Mouse (Mus musculus) stomach, postnatal 0 days (tissue): ENCODE measurements around the gene Gm10401. TPM values are rescaled to one million over a fixed set of nuclear protein-coding genes. Genes with fewer than 3 reads are reported as not detected.
A peak's percentile ranks its signal among the peaks of the same experiment; 100 is the strongest.

Experiments
- ATAC-seq: fragments of 200-750 bp; cut with Nextera tagmentation; 2 replicates; pipeline ENCODE4 v1.8.0; 2017; ENCODE audit not compliant: low FRiP score, low TSS enrichment
- DNase-seq: peaks from one replicate; pipeline ENCODE4 v3.0.0-alpha.2; 2016; ENCODE audit warnings: low spot score
- H3K27ac ChIP-seq: fragments of 300-500 bp; sonication (generic); replicated peaks from 2 replicates; pipeline ENCODE4 v1.5.1; 2014; ENCODE audit warnings: mild to moderate bottlenecking, control low read depth
- H3K27me3 ChIP-seq: fragments of 300-500 bp; sonication (generic); 2 replicates; pipeline ENCODE4 v1.6.1; 2014; ENCODE audit warnings: low read length; ENCODE audit not compliant: control insufficient read depth, insufficient read depth
- H3K36me3 ChIP-seq: fragments of 300-500 bp; sonication (generic); 2 replicates; pipeline ENCODE4 v1.6.1; 2014; ENCODE audit warnings: low read length, mixed read lengths; ENCODE audit not compliant: control insufficient read depth, insufficient read depth
- H3K4me1 ChIP-seq: fragments of 300-500 bp; sonication (generic); replicated peaks from 2 replicates; pipeline ENCODE4 v1.6.1; 2014; ENCODE audit warnings: antibody characterized with exemption; ENCODE audit not compliant: control insufficient read depth, insufficient read depth
- H3K4me2 ChIP-seq: fragments of 300-500 bp; sonication (generic); replicated peaks from 2 replicates; pipeline ENCODE4 v1.6.1; 2014; ENCODE audit warnings: low read depth, mild to moderate bottlenecking, control low read depth, moderate library complexity
- H3K4me3 ChIP-seq: fragments of 300-500 bp; sonication (generic); 2 replicates; pipeline ENCODE4 v1.5.1; 2014; ENCODE audit warnings: low read depth, low read length, control low read depth
- H3K9ac ChIP-seq: fragments of 300-500 bp; sonication (generic); 2 replicates; pipeline ENCODE4 v1.6.1; 2014; ENCODE audit warnings: mild to moderate bottlenecking, low read length, control low read depth, mixed read lengths
- H3K9me3 ChIP-seq: fragments of 300-500 bp; sonication (generic); 2 replicates; pipeline ENCODE4 v1.6.1; 2016; ENCODE audit warnings: low read length; ENCODE audit not compliant: control insufficient read depth
- CTCF ChIP-seq: IDR thresholded peaks from 2 replicates; pipeline ENCODE4 v1.5.1; 2016; ENCODE audit warnings: antibody characterized with exemption, low read depth, mild to moderate bottlenecking, moderate library complexity
- EP300 ChIP-seq: optimal IDR thresholded peaks from 2 replicates; pipeline ENCODE3; 2016; ENCODE audit warnings: antibody characterized with exemption
- WGBS: fragments of 180-500 bp; shearing (Covaris S2); extraction: QIAGEN DNeasy Blood & Tissue Kit; methylation state at CpG from one replicate; pipeline ENCODE4 v1.1.7; 2014; 5-methylcytosine and 5-hydroxymethylcytosine counted together
- polyA plus RNA-seq: library from polyadenylated mRNA; unstranded; fragments of >200 nt; fragmentation: Nextera tagmentation; extraction: Ambion mirVana; gene quantifications from 2 replicates; pipeline ENCODE4 v1.2.1, GENCODE M21; 2015

Gm10401 gene
- polyA plus RNA-seq, 1 experiment from 2014 or later = 22.2 TPM

GRCm38 (mm10) chr5:115143552-115143951 is 45.5 kb upstream of the Gm10401 start:
- H3K27ac ChIP-seq = no peak overlapping the region
- no peak overlapping the region for H3K4me3 ChIP-seq
- no peaks in the 10 kb centered on the region for H3K27me3 ChIP-seq
- peaks cover 13% of the 10 kb centered on the region; the same call in 1 of the 2 replicates for H3K36me3 ChIP-seq
- 76% methylated on average over 10 of the region's 10 CpGs for WGBS
- TF ChIP-seq EP300 (no peak), CTCF (no peak)
- H3K9ac ChIP-seq = no peak overlapping the region
- ATAC-seq (no peak), DNase-seq (no peak)
- H3K4me1 ChIP-seq = no peaks in the 10 kb centered on the region
- H3K9me3 ChIP-seq = no peaks in the 10 kb centered on the region
- no peak overlapping the region for H3K4me2 ChIP-seq

GRCm38 (mm10) chr5:115142166-115142697 is 44.1 kb upstream of the Gm10401 start:
- peaks cover under 1% of the 10 kb centered on the region; the same call in 1 of the 2 replicates for H3K36me3 ChIP-seq
- WGBS = 91% methylated on average over 9 of the region's 9 CpGs
- ATAC-seq (no peak), DNase-seq (no peak)
- no peak overlapping the region for H3K4me3 ChIP-seq
- H3K9ac ChIP-seq = no peak overlapping the region
- no peaks in the 10 kb centered on the region for H3K4me1 ChIP-seq
- no peaks in the 10 kb centered on the region for H3K9me3 ChIP-seq
- H3K4me2 ChIP-seq = no peak overlapping the region
- H3K27me3 ChIP-seq = no peaks in the 10 kb centered on the region
- TF ChIP-seq CTCF (no peak), EP300 (no peak)
- no peak overlapping the region for H3K27ac ChIP-seq

GRCm38 (mm10) chr5:115140726-115141125 is 42.6 kb upstream of the Gm10401 start:
- H3K27ac ChIP-seq = no peak overlapping the region
- H3K4me1 ChIP-seq = no peaks in the 10 kb centered on the region
- WGBS = 41% methylated on average over 3 of the region's 3 CpGs
- H3K4me2 ChIP-seq = no peak overlapping the region
- ATAC-seq = no peak
- H3K27me3 ChIP-seq = no peaks in the 10 kb centered on the region
- no peak overlapping the region for H3K9ac ChIP-seq
- TF ChIP-seq EP300 = no peak
- TF ChIP-seq CTCF = no peak
- no peaks in the 10 kb centered on the region for H3K9me3 ChIP-seq
- no peak for DNase-seq
- H3K36me3 ChIP-seq = no peaks in the 10 kb centered on the region
- no peak overlapping the region for H3K4me3 ChIP-seq

- TF ChIP-seq EP300 (no peak), CTCF (peak; percentile 15; the same call in 1 of the 2 replicates)
- WGBS = 59% methylated on average over 4 of the region's 4 CpGs
- H3K9me3 ChIP-seq = no peaks in the 10 kb centered on the region
- no peak overlapping the region for H3K4me3 ChIP-seq
- no peak overlapping the region for H3K27ac ChIP-seq
- H3K36me3 ChIP-seq = no peaks in the 10 kb centered on the region
- no peaks in the 10 kb centered on the region for H3K4me1 ChIP-seq
- ATAC-seq (no peak), DNase-seq (no peak)
- H3K4me2 ChIP-seq = no peak overlapping the region
- H3K27me3 ChIP-seq = no peaks in the 10 kb centered on the region
- H3K9ac ChIP-seq = no peak overlapping the region
Observed at GRCm38 (mm10) chr5:115139124-115139523, 41.0 kb upstream of the Gm10401 start.

- Histone ChIP-seq H3K27ac (0 out of 2 replicates have a peak within 1 kb of the TSS, but pooled peaks have one; percentile 35), H3K36me3 (0 out of 2 replicates have a peak, but pooled peaks cover 3% of the 10 kb centered on the region), H3K4me3 (peak within 1 kb of the TSS; percentile 92), H3K9me3 (no peaks in the 10 kb centered on the region), H3K4me1 (no peaks in the 10 kb centered on the region; the same call in 1 of the 2 replicates), H3K4me2 (peak within 1 kb of the TSS; percentile 99), H3K9ac (peak within 1 kb of the TSS; percentile 83), H3K27me3 (no peaks in the 10 kb centered on the region)
- under 1% methylated on average over 50 of the region's 81 CpGs for WGBS
- TF ChIP-seq EP300 (no peak), CTCF (no peak)
- DNase-seq (peak; percentile 93), ATAC-seq (peak; percentile 97)
Observed at GRCm38 (mm10) chr5:115134234-115135165, 36.4 kb upstream of the Gm10401 start, which contains the start of gene Unc119b. Unc119b (minus strand) TSS chr5:115134975.
